Mouse (Mus musculus): ENCODE measurements around the gene Tmem151b.
A peak's percentile ranks its signal among the peaks of the same experiment; 100 is the strongest.

GRCm38 (mm10) chr17:45572103-45573086 is 22.9 kb upstream of the Tmem151b start:
- TF ChIP-seq EP300 (IDR thresholded peaks at IDR 0.05) (peak; percentile 26; the same call in 1 of the 2 replicates), CTCF (IDR thresholded peaks at IDR 0.05) (0 out of 2 replicates have a peak, but pooled peaks have one; percentile 10)
